Mouse (Mus musculus): ENCODE measurements around the gene Hydin.

The Hydin gene

DNA sequence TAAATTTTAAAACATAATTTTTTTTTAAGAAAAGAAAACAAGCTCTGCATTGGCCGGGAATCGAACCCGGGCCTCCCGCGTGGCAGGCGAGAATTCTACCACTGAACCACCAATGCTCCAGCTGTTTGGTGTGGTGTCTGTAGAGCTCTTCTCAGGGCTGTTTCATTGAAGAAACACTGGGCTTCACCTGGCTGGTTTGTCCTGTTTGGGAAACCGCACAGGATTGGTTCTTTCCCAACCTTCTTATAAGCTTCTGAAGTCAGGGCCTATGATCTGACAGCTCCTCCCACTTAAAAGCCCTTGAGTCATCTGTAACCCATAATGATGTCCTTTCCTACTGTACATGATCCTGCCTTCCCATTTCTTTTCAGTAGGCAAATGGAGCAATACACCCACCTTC, 364.4 kb downstream of the Hydin start:
- no peak for DNase-seq (ENCODE audit: low spot score in 2 of 2)

DNA sequence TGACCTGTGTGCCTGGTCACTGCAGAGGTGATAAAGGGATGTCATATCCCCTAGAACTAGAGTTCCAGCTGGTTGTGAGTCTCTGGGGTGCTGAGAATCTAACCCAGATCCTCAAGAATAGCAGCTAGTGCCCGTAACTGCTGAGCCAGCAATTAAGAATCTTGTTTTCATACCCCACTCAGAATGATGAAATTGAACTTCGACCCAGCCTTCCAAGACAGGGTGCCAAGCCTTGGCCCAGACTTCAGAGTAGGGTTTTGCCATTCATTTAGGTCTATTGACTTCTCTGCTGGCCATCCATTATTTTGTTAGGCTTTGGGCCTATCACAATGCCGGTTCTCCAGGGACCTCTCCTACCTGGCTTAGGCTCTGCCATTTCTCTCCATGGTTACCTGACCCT, 367.0 kb downstream of the Hydin start:
- DNase-seq (ENCODE audit: low spot score in 2 of 2): no peak

DNA sequence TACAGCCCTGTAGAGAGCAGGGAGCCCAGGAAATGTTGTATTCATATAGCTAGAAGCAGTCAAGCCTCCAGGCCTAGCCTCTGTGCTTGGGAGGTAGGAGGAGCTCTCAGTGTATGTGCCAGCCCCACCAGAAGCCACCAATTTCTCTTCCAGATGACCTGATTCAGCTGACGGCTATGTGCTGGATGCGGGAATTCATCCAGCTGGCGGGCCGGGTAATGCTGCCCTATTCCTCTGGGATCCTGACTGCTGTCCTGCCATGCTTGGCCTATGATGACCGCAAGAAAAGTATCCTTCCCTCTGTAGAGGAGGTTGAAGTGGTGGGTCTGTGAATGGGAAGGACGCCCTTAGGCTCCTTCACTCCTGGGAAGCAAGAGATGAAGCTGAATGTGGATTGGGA, 369.4 kb downstream of the Hydin start:
- no peak for DNase-seq (ENCODE audit: low spot score in 2 of 2)

DNA sequence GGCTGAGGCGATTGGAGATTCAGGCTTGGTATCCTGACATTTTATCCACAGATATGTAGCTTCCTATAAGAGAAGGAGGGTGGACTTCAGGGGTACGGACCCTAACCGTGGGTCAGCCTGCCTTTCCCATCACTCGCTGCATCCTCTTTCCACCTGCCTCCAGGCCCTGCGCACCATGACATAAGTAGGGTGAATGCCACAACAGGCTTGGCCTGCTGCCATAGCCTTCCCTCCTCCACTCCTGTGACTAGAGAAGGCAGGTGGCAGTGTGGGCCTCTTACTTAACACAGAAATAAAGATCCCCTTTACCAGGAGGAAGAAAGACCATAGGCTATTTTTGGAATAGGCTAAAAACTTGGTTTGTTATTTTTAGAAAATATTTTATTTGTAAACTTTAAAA, 375.6 kb downstream of the Hydin start:
- no peak for DNase-seq (ENCODE audit: low spot score in 2 of 2)

DNA sequence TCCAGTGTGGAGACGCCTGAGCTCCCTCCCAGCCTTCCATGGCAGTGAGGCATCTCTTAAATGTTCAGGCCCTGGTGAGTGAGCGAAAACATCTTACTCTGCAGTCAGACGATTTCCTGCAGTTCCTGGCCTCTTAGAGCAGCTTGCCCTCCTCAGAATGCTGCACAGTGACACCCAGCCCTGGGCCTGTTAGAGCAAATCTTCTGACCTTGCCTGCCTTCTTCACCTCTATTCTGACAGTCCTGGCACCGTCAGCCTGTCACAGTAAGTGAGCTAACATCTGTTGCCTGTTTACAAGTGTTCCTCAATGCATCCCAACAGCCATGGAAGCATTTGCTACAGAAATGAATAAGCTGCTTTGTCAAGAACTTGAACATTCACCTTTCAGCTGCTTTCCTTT, 376.4 kb downstream of the Hydin start:
- no peak for DNase-seq (ENCODE audit: low spot score in 2 of 2)

DNA sequence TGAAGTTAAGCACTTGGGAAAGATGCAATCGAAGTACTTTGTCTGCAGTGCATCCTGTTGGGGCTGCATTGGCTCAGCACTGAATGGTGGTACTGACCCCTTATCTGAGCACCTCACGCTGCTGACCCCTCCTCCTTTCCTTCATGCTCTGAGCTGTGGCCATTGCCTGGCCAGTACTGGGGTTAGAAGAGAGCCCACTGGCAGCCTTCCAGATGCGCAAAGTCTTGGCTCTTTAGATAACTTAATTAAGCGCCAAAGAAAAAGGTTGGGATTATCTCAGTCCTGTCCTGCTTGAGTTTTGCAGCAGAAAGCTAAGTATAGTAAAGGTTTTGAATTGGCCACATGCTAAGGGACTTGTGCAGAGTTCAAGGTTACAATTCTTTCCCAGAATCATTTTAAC, 377.6 kb downstream of the Hydin start:
- no peak for DNase-seq (ENCODE audit: low spot score in 2 of 2)

DNA sequence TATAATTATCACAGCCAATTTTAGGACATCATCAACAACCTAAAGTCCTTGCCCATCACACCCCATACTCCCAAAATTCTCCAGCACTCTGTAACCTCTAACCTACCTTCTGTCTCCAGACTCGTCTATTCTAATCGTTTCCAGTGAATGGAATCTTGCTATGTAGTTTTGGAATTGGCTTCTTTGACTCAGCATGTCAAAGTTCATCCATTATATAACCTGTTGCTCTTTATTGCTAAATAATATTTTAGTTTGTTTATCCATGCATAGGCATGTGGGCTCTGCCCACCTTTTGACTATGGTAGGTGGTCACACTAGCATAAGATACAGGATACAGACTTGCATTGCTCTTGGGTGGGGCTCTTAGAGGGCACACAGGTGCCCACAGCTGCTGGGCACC, 378.1 kb downstream of the Hydin start:
- no peak for DNase-seq (ENCODE audit: low spot score in 2 of 2)

DNA sequence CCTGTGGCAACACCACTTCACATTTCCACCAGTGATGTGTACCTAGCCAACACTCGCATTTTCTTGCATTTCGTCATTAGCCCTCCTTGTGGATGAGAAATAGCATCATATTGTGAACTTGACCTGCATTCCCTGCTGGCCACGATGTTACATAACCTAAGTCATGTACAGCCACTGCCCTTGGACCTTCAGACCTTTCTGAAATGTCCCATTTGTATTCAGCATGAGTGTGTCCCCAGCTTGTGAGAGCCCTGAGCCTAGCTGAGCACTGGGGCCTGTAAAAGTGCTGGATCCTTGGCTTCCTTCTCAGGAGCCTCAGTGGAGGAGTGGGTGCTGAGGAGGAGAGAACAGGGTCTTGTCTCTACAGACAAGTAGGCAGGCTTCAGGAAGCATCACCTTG, 378.6 kb downstream of the Hydin start:
- no peak for DNase-seq (ENCODE audit: low spot score in 2 of 2)

DNA sequence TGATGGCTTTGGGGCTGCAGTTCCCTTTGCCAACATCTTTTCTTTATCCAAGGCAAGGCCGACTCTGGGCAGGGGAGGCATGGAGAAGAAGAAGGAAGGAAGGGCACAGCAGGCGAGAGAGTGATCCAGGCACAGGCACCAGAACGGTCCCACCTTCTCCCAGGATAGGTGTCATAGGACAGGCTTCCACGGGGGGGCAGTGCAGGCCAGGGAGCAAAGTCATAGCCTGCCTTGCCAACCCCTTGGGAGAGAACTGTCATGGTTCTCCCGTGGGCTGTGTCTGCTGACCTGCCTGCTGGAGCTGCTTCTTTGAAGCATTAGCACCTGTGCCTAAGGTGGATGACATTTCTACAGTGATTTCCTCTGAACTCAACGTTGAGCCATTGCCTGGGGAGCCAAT, 379.3 kb downstream of the Hydin start:
- peak in 1 of 2 experiments; percentile 26 for DNase-seq (ENCODE audit: low spot score in 2 of 2)

DNA sequence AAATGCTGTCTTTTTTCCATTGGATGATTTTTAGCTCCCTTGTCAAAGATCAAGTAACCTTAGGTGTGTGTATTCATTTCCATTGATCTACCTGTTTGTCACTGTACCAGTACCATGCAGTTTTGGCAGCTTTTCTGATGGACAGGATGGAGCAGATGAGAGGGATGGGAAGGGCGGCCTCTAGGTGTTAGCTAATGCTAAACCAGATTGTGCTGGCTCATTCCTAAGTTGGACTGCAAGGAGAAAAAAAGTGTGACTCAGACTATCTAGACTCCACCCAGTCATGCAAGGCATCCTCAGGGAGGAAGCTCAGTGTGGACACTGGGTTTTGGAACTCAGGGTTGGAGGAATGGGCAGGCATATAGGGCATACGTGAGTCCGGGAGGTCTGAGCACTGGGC, 381.8 kb downstream of the Hydin start:
- no peak for DNase-seq (ENCODE audit: low spot score in 2 of 2)

DNA sequence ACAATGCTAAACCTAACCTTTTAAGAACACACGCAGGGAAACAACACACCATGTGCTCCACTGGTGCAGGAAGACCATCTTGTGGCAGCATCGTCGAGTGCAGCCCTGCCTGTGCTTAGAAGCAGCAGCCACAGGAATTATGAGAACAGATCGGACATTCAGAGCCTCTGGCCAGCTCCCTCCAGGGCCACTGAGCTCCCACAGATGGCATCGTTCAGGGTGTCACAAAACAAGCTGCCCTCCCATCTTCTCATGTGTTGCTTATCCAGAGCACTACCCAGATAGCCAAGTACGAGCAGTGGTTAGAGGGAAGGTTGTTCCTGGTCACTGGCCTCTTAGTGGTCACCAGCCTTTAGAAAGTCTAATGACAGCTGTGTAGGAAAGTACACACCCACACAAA, 382.5 kb downstream of the Hydin start:
- DNase-seq (ENCODE audit: low spot score in 2 of 2): no peak

DNA sequence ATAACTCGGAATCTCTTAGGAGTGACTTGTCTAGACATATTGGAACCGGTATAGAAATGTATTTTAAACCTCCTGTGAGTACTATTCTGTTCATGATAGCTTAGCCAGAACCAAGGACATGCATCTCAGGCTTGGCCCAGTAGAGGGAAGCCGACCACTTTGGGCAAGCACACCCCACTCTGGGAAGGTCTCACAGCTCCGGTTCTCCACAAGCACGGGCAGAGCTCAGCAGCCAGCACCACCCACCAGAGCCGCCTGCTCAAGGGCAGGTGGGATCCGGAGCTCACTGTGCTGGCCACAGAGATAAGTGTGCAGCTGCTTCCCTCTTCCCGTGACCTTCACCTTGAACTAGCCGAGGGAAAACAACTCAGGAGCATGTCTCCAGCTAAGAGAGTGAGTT, 384.1 kb downstream of the Hydin start:
- DNase-seq (ENCODE audit: low spot score in 2 of 2): no peak

DNA sequence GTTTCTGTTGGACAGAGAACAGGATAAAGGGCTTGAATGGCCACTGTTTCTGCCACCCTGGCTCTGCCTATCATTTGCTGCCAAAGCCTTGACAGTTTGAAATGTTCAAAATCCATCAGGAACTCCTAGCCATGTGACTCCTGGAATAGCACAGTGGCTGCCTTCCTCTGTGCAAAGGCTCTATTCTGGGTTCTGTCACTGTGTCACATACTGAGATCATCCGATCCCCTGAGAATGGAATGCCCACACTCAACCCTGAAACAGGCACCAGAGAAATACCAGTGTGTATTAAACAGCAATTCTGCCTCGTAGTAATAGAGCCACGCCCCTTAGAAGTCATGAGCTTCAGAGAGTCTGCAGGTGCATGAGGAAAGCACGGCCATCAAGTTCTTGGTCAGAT, 385.1 kb downstream of the Hydin start:
- no peak for DNase-seq (ENCODE audit: low spot score in 2 of 2)

DNA sequence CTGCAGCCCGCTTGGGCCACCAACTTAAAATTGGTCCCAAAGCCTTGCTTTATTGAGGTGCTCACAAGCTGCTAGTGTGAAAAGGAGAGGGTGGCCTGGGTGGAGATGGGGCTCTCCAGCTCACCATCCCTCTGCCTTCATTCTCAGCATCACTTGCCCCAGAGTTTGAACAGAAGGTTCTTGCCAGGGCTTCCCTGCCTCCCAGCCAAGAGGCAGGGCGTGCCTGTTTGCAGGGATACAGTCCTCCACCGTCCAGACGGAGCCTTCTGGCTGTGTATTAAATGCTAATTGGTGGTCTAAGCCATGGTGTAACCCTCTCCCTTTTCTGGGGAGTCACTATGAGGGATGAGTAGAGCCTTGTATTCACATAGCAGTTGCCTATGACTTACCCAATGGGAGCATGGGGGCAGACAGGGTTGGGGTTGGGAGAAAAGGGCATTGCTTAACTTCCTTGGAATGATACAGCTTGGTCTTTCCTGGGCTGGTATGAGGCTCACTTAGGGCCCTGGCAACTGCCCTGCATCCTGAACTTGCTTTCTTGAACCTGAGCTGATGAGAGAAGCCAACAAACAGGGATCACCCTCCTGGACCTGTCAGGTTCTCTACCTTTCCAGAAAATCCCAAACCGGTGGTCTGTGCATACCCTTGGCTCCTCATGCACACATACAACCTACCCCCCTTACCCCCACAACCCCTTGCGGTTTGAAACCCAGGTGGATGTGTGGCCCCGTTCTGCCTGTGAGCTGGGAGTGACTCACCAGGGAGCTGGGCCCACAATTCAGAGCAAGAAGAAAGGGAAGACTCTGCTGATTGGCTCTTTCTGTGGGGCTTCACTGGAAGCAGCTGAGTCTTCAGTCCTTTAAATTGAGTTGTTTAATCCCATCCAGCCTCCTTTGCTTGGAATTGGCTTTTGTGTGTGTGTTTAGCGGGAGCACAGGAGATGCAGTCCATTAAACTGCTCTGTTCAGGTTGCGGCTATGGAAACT, 387.6 kb downstream of the Hydin start:
- no peak for DNase-seq (ENCODE audit: low spot score in 2 of 2)

DNA sequence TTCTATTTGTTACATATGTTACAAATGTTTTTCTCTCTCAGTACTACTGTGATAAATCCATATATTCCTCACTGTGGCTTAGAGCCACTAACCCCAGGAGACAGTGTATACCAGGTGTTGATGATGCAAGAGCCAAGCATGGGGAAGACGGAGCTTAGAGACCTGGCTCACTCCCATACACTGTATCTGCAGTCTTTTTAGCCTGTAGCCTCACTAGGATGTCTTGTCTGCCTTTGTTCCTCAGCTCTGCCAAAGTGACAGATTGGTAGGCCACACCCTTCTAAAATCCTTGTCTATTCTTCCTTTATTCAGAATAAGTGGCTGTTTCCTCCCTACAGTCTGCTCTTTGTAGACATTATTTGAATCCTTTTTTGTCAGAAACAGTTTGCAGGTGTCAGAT, 389.1 kb downstream of the Hydin start:
- no peak for DNase-seq (ENCODE audit: low spot score in 2 of 2)

DNA sequence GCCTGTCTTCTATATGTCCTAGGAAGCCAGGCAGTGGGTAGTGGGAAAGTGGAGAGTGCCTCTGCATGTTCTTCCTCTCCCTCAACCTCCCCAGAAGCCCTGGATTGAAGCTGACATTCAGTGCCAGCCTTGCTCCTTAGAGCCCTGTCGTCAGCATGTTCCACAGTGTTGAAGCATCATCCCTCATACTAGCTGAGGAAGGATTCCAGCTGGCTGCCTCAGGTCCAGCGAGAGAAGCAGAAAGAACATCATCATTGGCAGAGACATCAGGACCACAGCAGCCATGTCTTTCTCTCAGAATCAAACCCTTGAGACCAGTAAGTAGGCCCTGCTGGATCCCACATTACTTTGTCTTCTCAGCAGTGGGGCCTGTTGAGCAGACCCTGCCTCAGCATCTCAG, 390.9 kb downstream of the Hydin start:
- no peak for DNase-seq (ENCODE audit: low spot score in 2 of 2)

Measured in spleen, postnatal 14 days (tissue).